Mouse (Mus musculus) limb, embryonic 11.5 days (tissue): ENCODE measurements around the gene Spns1. TPM values are rescaled to one million over a fixed set of nuclear protein-coding genes. Genes with fewer than 3 reads are reported as not detected.

Experiments used
- ATAC-seq: fragments of 200-750 bp; cut with Nextera tagmentation; 2 replicates; pipeline ENCODE4 v1.8.0; 2017; ENCODE audit warnings: low read depth; ENCODE audit not compliant: insufficient number of reproducible peaks, low FRiP score, low TSS enrichment
- DNase-seq: peaks from one replicate; pipeline ENCODE4 v3.0.0-alpha.2; 2015; ENCODE audit warnings: low spot score
- H3K27ac ChIP-seq: fragments of 300-500 bp; sonication (generic); replicated peaks from 2 replicates; pipeline ENCODE4 v1.5.1; 2014; ENCODE audit warnings: low read depth, mild to moderate bottlenecking, low read length
- H3K27me3 ChIP-seq: fragments of 300-500 bp; sonication (generic); 2 replicates; pipeline ENCODE4 v1.6.1; 2014; ENCODE audit warnings: mild to moderate bottlenecking, low read length, mixed read lengths; ENCODE audit not compliant: control insufficient read depth, insufficient read depth
- H3K36me3 ChIP-seq: fragments of 300-500 bp; sonication (generic); 2 replicates; pipeline ENCODE4 v1.6.1; 2014; ENCODE audit warnings: mild to moderate bottlenecking, low read length, moderate library complexity, mixed read lengths; ENCODE audit not compliant: control insufficient read depth, insufficient read depth
- H3K4me1 ChIP-seq: fragments of 300-500 bp; sonication (generic); 2 replicates; pipeline ENCODE4 v1.6.1; 2014; ENCODE audit warnings: low read length, mixed read lengths; ENCODE audit not compliant: control insufficient read depth, insufficient read depth
- H3K4me2 ChIP-seq: fragments of 300-500 bp; sonication (generic); 2 replicates; pipeline ENCODE4 v1.6.1; 2014; ENCODE audit warnings: low read depth, mild to moderate bottlenecking, moderate library complexity; ENCODE audit not compliant: severe bottlenecking
- H3K4me3 ChIP-seq: fragments of 300-500 bp; sonication (generic); 2 replicates; pipeline ENCODE4 v1.5.1; 2014; ENCODE audit warnings: low read depth, low read length
- H3K9ac ChIP-seq: fragments of 300-500 bp; sonication (generic); 2 replicates; pipeline ENCODE4 v1.6.1; 2014; ENCODE audit warnings: mild to moderate bottlenecking, low read length
- H3K9me3 ChIP-seq: fragments of 300-500 bp; sonication (generic); 2 replicates; pipeline ENCODE4 v1.6.1; 2016; ENCODE audit warnings: low read length; ENCODE audit not compliant: control insufficient read depth
- WGBS: fragments of 180-500 bp; shearing (Covaris S2); extraction: QIAGEN DNeasy Blood & Tissue Kit; methylation state at CpG from one replicate; pipeline ENCODE4 v1.1.7; 2014; 5-methylcytosine and 5-hydroxymethylcytosine counted together
- polyA plus RNA-seq: library from polyadenylated mRNA; unstranded; fragments of >200 nt; fragmentation: Nextera tagmentation; extraction: Ambion mirVana; gene quantifications from 2 replicates; pipeline ENCODE4 v1.2.1, GENCODE M21; 2014

Spns1 gene
- 41.7 and 46.5 TPM in 2 replicates for polyA plus RNA-seq

GRCm38 (mm10) chr7:126377278-126378158 is at the start of gene Spns1:
Gene Spns1, minus strand, starts transcription at chr7:126377450.
- Histone ChIP-seq H3K27me3 (no peaks in the 10 kb centered on the region), H3K9ac (peak within 1 kb of the TSS; percentile 83), H3K4me3 (peak within 1 kb of the TSS; percentile 98), H3K36me3 (peaks cover under 1% of the 10 kb centered on the region; the same call in 1 of the 2 replicates), H3K4me1 (peaks cover 7% of the 10 kb centered on the region; the same call in 1 of the 2 replicates), H3K27ac (peak within 1 kb of the TSS; percentile 56), H3K9me3 (no peaks in the 10 kb centered on the region), H3K4me2 (peak within 1 kb of the TSS; percentile 68)
- ATAC-seq (peak; percentile 93), DNase-seq (peak; percentile 96)
- WGBS: under 1% methylated on average over 33 of the region's 33 CpGs

GRCm38 (mm10) chr7:126424161-126424560 is 46.9 kb upstream of the Spns1 start:
- Histone ChIP-seq H3K27ac (no peak overlapping the region), H3K27me3 (no peaks in the 10 kb centered on the region), H3K4me1 (peaks cover 7% of the 10 kb centered on the region), H3K9me3 (no peaks in the 10 kb centered on the region), H3K4me2 (no peak overlapping the region), H3K9ac (no peak overlapping the region), H3K4me3 (no peak overlapping the region), H3K36me3 (no peaks in the 10 kb centered on the region)
- 85% methylated on average over 6 of the region's 6 CpGs for WGBS
- ATAC-seq (no peak), DNase-seq (no peak)

GRCm38 (mm10) chr7:126421756-126422155 is 44.5 kb upstream of the Spns1 start:
- Histone ChIP-seq H3K27me3 (no peaks in the 10 kb centered on the region), H3K9ac (no peak overlapping the region), H3K9me3 (no peaks in the 10 kb centered on the region), H3K36me3 (no peaks in the 10 kb centered on the region), H3K4me2 (no peak overlapping the region), H3K4me3 (no peak overlapping the region), H3K27ac (no peak overlapping the region), H3K4me1 (no peaks in the 10 kb centered on the region)
- no peak for DNase-seq
- WGBS: 85% methylated on average over 5 of the region's 5 CpGs
- ATAC-seq: no peak

DNA sequence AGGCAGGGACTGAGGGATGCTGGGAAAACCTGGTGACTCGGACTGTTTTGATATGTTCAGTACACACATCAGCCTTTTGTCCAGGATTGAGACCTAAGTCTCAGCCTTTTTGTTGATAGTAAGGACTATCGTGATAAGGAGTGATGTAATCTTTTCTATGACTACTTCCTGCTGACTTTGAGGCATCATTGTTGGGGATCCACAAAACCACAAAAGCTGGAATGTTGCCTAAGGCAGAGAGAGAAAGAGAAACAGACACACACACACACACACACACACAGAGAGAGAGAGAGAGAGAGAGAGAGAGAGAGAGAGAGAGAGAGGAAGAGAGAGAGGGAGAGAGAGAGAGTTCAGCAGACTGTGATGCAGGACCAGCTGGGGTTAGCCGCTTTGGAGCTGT is 41.2 kb upstream of the Spns1 start:
- 83% methylated on average over 3 of the region's 3 CpGs for WGBS
- Histone ChIP-seq H3K4me2 (no peak overlapping the region), H3K4me3 (no peak overlapping the region), H3K4me1 (0 out of 2 replicates have a peak, but pooled peaks cover 3% of the 10 kb centered on the region), H3K9ac (no peak overlapping the region), H3K27me3 (no peaks in the 10 kb centered on the region), H3K36me3 (no peaks in the 10 kb centered on the region), H3K27ac (no peak overlapping the region), H3K9me3 (no peaks in the 10 kb centered on the region)
- ATAC-seq (no peak), DNase-seq (no peak)

GRCm38 (mm10) chr7:126417606-126418005 is 40.4 kb upstream of the Spns1 start:
- no peak overlapping the region for H3K9ac ChIP-seq
- ATAC-seq (no peak), DNase-seq (no peak)
- no peaks in the 10 kb centered on the region for H3K27me3 ChIP-seq
- WGBS: 83% methylated on average over 4 of the region's 4 CpGs
- H3K27ac ChIP-seq: no peak overlapping the region
- no peak overlapping the region for H3K4me2 ChIP-seq
- H3K4me3 ChIP-seq: no peak overlapping the region
- no peaks in the 10 kb centered on the region for H3K9me3 ChIP-seq
- no peaks in the 10 kb centered on the region for H3K36me3 ChIP-seq
- 0 out of 2 replicates have a peak, but pooled peaks cover 3% of the 10 kb centered on the region for H3K4me1 ChIP-seq

DNA sequence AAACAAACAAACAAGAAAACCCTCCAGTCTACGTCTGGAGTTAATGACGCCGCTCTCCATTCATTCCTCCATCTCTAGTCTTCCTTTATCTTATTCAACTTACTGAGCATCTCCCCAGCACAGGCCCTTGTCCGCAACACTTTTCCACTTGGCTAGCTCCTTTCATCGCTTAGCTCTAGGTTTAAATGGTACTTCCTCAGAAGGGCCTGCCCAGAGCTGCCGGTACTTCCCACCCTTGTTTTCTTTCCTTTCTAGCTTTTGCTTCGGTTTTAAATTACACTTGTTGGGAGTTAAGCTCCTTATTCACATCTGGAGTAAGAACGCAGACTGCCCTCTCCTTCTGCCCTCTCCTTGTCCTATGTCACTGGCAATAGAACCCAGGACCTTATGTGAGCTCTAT is 39.8 kb upstream of the Spns1 start:
- no peak overlapping the region for H3K4me2 ChIP-seq
- H3K4me1 ChIP-seq: 0 out of 2 replicates have a peak, but pooled peaks cover 3% of the 10 kb centered on the region
- H3K4me3 ChIP-seq: no peak overlapping the region
- 66% methylated on average over 8 of the region's 8 CpGs for WGBS
- H3K9ac ChIP-seq: no peak overlapping the region
- no peak overlapping the region for H3K27ac ChIP-seq
- DNase-seq (no peak), ATAC-seq (no peak)
- H3K27me3 ChIP-seq: no peaks in the 10 kb centered on the region
- H3K9me3 ChIP-seq: no peaks in the 10 kb centered on the region
- no peaks in the 10 kb centered on the region for H3K36me3 ChIP-seq

- 57% methylated on average over 2 of the region's 2 CpGs for whole genome bisulfite sequencing
- H3K27me3 ChIP-seq: no peaks in the 10 kb centered on the region
- H3K9me3 ChIP-seq: no peaks in the 10 kb centered on the region
- no peak overlapping the region for H3K9ac ChIP-seq
- no peak; the same call in 1 of the 2 replicates for ATAC-seq
- H3K4me2 ChIP-seq: no peak overlapping the region
- no peak overlapping the region for H3K4me3 ChIP-seq
- 0 out of 2 replicates have a peak, but pooled peaks cover 3% of the 10 kb centered on the region for H3K4me1 ChIP-seq
- no peak overlapping the region for H3K27ac ChIP-seq
- H3K36me3 ChIP-seq: no peaks in the 10 kb centered on the region
- no peak for DNase-seq
Observed at GRCm38 (mm10) chr7:126416615-126417014, 39.4 kb upstream of the Spns1 start.

DNA sequence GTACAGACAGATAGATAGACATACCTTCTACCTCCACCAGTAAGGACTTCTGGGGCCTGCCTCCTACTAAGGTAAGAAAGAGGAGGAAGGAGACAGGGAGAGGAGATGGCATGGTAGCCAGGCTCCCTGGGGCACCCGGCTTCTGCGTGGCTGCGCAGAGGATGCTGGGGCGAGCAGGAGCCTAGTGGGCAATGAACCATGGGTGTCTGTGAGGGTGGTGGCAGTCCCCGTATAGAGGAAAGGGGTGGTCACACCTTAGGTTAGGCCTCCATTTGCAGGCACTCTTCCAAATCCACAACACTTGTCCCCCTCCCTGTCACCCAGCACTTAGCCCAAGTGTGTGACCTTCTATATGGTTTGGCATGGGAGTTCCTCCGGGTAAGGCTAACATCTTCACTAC is 37.5 kb upstream of the Spns1 start, which contains the start of gene Cd19:
Gene Cd19, minus strand, starts transcription at position 165 of the 400 bp plus-strand sequence.
- no peaks in the 10 kb centered on the region for H3K9me3 ChIP-seq
- no peak for DNase-seq
- H3K4me2 ChIP-seq: no peak within 1 kb of the TSS
- no peak within 1 kb of the TSS for H3K9ac ChIP-seq
- no peak within 1 kb of the TSS for H3K4me3 ChIP-seq
- ATAC-seq: no peak
- H3K36me3 ChIP-seq: no peaks in the 10 kb centered on the region
- no peaks in the 10 kb centered on the region for H3K27me3 ChIP-seq
- 77% methylated on average over 6 of the region's 6 CpGs for WGBS
- 0 out of 2 replicates have a peak, but pooled peaks cover 3% of the 10 kb centered on the region for H3K4me1 ChIP-seq
- no peak within 1 kb of the TSS for H3K27ac ChIP-seq
